Mouse (Mus musculus) midbrain, embryonic 16.5 days (tissue): Measurements from ENCODE around the gene Clca2. TPM values are rescaled to one million over a fixed set of nuclear protein-coding genes. Genes with fewer than 3 reads are reported as not detected.

Source experiments
- ATAC-seq: fragments of 200-750 bp; cut with Nextera tagmentation; 2 replicates; pipeline ENCODE4 v1.8.0; 2017; ENCODE audit warnings: moderate TSS enrichment
- H3K27ac ChIP-seq: fragments of 300-500 bp; sonication (generic); 2 replicates; pipeline ENCODE4 v1.5.1; 2014; ENCODE audit warnings: mild to moderate bottlenecking, low read length, mixed read lengths
- H3K27me3 ChIP-seq: fragments of 300-500 bp; sonication (generic); 2 replicates; pipeline ENCODE4 v1.6.1; 2014; ENCODE audit warnings: low read depth, low read length, mixed read lengths; ENCODE audit not compliant: control insufficient read depth, insufficient read depth
- H3K36me3 ChIP-seq: fragments of 300-500 bp; sonication (generic); 2 replicates; pipeline ENCODE4 v1.6.1; 2014; ENCODE audit warnings: mild to moderate bottlenecking, low read length, moderate library complexity, mixed read lengths; ENCODE audit not compliant: control insufficient read depth, insufficient read depth
- H3K4me1 ChIP-seq: fragments of 300-500 bp; sonication (generic); 2 replicates; pipeline ENCODE4 v1.6.1; 2014; ENCODE audit warnings: mild to moderate bottlenecking, low read length, mixed read lengths; ENCODE audit not compliant: control insufficient read depth, insufficient read depth
- H3K4me2 ChIP-seq: fragments of 300-500 bp; sonication (generic); 2 replicates; pipeline ENCODE4 v1.6.1; 2014; ENCODE audit warnings: mild to moderate bottlenecking, low read length, mixed read lengths
- H3K4me3 ChIP-seq: fragments of 300-500 bp; sonication (generic); 2 replicates; pipeline ENCODE4 v1.5.1; 2014; ENCODE audit warnings: low read depth, mild to moderate bottlenecking, low read length, moderate library complexity, mixed read lengths
- H3K9ac ChIP-seq: fragments of 300-500 bp; sonication (generic); 2 replicates; pipeline ENCODE4 v1.6.1; 2014; ENCODE audit warnings: low read depth, low read length, mixed read lengths
- H3K9me3 ChIP-seq: fragments of 300-500 bp; sonication (generic); replicated peaks from 2 replicates; pipeline ENCODE4 v1.6.1; 2014; ENCODE audit warnings: mild to moderate bottlenecking, low read length, mixed read lengths; ENCODE audit not compliant: control insufficient read depth, poor library complexity, severe bottlenecking
- WGBS: fragments of 180-500 bp; shearing (Covaris S2); extraction: QIAGEN DNeasy Blood & Tissue Kit; methylation state at CpG from one replicate; pipeline ENCODE4 v1.1.7; 2014; 5-methylcytosine and 5-hydroxymethylcytosine counted together
- polyA plus RNA-seq: library from polyadenylated mRNA; unstranded; fragments of >200 nt; fragmentation: Nextera tagmentation; extraction: Ambion mirVana; gene quantifications from 2 replicates; pipeline ENCODE4 v1.2.1, GENCODE M21; 2015

Gene Clca2
- polyA plus RNA-seq, 1 experiment from 2014 or later, result 0.10 TPM

DNA sequence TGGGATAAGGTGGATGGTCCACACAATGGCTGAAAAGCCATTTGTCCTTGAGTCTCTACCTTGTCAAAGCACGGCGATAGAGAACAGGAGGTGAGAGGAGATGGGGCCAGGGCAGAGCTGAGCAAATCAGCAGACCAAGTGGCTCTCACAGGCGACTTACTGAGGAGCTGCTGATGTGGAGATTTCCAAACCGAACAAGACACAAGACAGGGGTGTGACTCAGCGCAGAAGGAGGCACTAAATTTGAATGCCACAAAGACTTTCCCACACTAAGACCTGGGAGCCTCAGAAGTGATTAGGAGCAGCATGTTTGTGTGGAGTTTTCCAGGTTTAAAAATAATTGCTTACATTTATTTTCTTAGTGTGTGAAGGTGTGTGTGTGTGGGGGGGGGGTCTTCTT, 4.5 kb upstream of the Clca2 start:
- H3K4me1 ChIP-seq, result no peaks in the 10 kb centered on the region
- no peak overlapping the region for H3K27ac ChIP-seq
- no peaks in the 10 kb centered on the region for H3K27me3 ChIP-seq
- no peak overlapping the region for H3K4me2 ChIP-seq
- ATAC-seq, result no peak
- no peaks in the 10 kb centered on the region for H3K9me3 ChIP-seq
- H3K9ac ChIP-seq, result no peak overlapping the region
- H3K36me3 ChIP-seq, result no peaks in the 10 kb centered on the region
- no peak overlapping the region for H3K4me3 ChIP-seq
- 74% methylated on average over 5 of the region's 5 CpGs for WGBS

DNA sequence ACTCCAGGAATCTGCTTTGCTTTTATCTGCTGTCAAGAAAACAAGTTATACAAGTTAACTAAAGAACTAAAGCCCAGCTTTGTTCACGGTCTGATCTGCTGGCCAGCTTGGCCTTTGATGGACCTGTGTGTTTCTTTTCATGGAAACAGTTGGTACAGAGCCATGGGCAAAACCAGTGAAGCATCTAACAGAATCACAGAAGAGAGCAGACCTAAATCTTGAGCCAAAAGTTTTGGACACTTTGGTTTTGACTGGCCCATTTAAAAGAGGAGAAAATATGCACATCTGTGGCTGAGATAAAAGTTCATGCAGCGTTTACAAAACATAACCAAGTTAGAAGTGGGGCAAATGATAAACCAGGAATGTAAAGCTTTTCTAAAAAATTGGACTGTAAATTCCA, 4.1 kb upstream of the Clca2 start:
- 81% methylated on average over 2 of the region's 2 CpGs for WGBS
- H3K4me3 ChIP-seq, result no peak overlapping the region
- no peaks in the 10 kb centered on the region for H3K27me3 ChIP-seq
- H3K4me1 ChIP-seq, result no peaks in the 10 kb centered on the region
- ATAC-seq, result no peak
- no peaks in the 10 kb centered on the region for H3K9me3 ChIP-seq
- H3K27ac ChIP-seq, result no peak overlapping the region
- H3K4me2 ChIP-seq, result no peak overlapping the region
- H3K36me3 ChIP-seq, result no peaks in the 10 kb centered on the region
- H3K9ac ChIP-seq, result no peak overlapping the region

DNA sequence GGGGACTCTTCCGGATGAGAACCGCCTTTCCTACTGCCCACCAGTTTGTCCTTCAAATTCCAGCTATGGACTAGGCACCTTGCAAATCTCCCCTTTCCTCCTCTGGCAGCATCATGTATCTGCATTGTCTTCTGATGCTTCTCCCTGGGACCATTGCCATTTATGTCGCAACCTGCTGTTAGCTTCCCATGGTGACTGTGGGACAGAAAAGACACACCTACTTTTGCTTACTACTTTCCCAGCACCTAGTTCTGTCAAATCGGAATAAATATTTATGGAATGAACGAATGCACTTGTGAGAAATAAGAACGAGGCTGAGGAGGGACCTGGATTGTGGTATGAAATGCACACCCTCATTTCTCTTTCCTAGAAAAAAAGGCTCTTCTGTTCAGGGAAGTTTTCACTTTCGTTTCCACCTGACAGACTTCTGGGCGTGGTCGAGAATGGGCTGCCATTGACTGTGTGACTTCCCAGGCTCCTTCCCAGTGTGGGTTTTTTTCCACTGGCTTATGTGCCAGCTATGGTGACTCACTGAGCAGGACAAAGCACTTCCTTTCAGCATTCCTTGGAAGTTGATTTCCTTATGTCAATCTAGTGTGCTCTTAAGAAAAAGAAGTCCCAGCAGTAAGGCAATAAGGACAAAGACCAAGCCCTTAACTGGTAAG, 2.8 kb upstream of the Clca2 start:
- H3K9me3 ChIP-seq, result no peaks in the 10 kb centered on the region
- H3K27ac ChIP-seq, result no peak overlapping the region
- no peak overlapping the region for H3K4me2 ChIP-seq
- H3K27me3 ChIP-seq, result no peaks in the 10 kb centered on the region
- H3K4me3 ChIP-seq, result no peak overlapping the region
- no peak for ATAC-seq
- 86% methylated on average over 9 of the region's 9 CpGs for WGBS
- H3K4me1 ChIP-seq, result no peaks in the 10 kb centered on the region
- no peaks in the 10 kb centered on the region for H3K36me3 ChIP-seq
- H3K9ac ChIP-seq, result no peak overlapping the region

DNA sequence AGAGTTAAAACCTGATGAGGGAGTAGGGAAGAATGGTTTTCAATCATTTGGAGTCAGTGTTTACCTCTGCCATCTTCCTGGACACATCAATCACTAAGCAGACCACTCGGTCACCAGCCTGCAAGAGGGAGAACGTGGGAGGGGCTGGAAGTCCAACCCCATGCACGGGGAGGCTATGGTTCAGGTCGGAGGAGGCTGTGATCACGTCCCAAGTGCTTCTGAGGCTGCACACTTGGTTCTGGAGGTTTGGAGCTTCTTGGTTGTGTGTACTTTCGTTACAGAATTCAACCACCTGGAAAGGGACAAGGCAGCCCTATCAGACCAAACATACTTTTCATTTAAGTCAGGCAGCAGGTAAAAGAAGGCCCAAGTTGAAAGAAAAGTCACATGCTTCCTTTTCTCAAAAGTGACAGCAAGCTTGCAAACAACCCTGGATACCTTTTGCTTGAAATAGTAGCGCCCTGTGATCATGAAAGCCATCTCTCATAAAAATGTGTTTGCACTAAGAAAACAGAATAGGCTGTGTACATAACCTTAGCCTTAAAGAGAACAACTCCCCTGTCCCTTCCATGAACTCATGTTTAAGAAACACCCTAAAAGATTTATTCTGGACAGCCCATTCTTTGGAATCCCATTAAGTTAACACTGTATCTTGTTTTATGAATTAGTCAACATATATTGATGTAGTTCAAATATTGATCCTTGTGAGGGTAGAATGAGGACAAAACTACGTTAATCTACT, 11.2 kb downstream of the Clca2 start:
- no peak for ATAC-seq
- H3K27ac ChIP-seq, result no peak overlapping the region
- no peak overlapping the region for H3K4me2 ChIP-seq
- no peaks in the 10 kb centered on the region for H3K9me3 ChIP-seq
- no peak overlapping the region for H3K4me3 ChIP-seq
- no peaks in the 10 kb centered on the region for H3K36me3 ChIP-seq
- no peaks in the 10 kb centered on the region for H3K27me3 ChIP-seq
- H3K9ac ChIP-seq, result no peak overlapping the region
- no peaks in the 10 kb centered on the region for H3K4me1 ChIP-seq
- WGBS, result 77% methylated on average over 8 of the region's 8 CpGs

DNA sequence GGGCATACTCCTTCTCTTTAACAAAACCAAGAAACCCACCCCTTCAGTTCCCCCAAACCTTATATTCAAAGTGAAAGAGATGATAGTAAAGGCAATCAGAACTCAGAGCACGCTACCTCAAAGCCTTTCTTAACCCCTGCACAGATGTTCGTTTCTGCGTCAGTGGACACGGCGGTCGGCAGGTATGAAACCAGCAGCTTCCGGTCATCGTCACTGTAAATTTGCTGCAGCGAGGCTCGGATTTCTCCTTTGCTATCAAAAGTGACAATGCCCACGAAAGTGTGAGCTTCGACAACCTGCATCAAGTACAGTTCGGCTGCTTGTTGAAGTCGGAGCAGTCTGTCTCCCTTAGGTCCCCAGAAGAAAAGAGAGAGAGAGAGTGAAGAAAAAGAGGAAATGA, 13.1 kb downstream of the Clca2 start:
- no peak overlapping the region for H3K9ac ChIP-seq
- H3K27me3 ChIP-seq, result no peaks in the 10 kb centered on the region
- no peak for ATAC-seq
- no peaks in the 10 kb centered on the region for H3K9me3 ChIP-seq
- H3K36me3 ChIP-seq, result no peaks in the 10 kb centered on the region
- no peak overlapping the region for H3K27ac ChIP-seq
- WGBS, result 97% methylated on average over 14 of the region's 14 CpGs
- H3K4me2 ChIP-seq, result no peak overlapping the region
- H3K4me1 ChIP-seq, result no peaks in the 10 kb centered on the region
- no peak overlapping the region for H3K4me3 ChIP-seq

DNA sequence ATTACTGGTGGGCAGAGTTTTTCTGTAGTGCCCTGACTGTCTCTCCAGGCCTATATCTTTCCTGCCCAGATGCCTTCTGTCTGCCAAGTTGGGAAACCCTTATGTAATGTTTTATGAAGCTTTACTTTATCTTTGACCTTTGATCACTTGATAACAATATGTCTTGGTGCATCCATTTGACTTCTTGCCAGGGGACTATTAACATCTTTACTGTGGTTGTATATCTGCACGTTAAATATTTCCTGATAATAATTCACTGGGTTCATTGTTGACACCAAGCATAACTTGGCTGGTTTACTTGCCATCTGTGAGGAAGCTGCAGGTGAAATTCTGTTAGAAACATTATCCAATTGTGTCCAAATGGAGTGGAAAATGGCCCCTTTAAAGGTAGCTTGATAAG, 16.2 kb downstream of the Clca2 start:
- H3K4me3 ChIP-seq, result no peak overlapping the region
- no peaks in the 10 kb centered on the region for H3K27me3 ChIP-seq
- H3K4me2 ChIP-seq, result no peak overlapping the region
- H3K9me3 ChIP-seq, result no peaks in the 10 kb centered on the region
- H3K36me3 ChIP-seq, result no peaks in the 10 kb centered on the region
- no peak overlapping the region for H3K27ac ChIP-seq
- no peak overlapping the region for H3K9ac ChIP-seq
- no peak for ATAC-seq
- 92% methylated on average over 1 of the region's 1 CpGs for WGBS
- no peaks in the 10 kb centered on the region for H3K4me1 ChIP-seq

DNA sequence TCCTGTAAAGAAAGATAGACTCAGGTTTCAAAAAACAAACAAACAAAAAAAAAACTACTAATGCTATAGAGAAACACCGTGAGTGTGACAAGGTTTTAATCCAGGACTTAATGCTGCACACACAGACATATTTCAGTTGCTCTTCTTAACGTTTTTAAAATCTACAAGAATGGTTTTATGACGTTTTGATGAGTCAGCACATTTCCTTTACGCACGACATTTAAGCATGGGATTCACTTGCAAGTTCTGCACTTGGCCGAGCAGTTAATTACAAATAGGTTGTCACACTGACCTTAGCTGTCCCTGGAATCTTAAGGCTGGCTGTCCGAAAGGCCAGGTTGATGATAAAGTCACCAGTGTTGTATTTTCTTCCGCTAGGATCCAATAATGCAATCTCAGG, 18.3 kb downstream of the Clca2 start:
- Histone ChIP-seq H3K4me1 (no peaks in the 10 kb centered on the region), H3K4me3 (no peak overlapping the region), H3K36me3 (no peaks in the 10 kb centered on the region), H3K9ac (no peak overlapping the region), H3K27ac (no peak overlapping the region), H3K4me2 (no peak overlapping the region), H3K27me3 (no peaks in the 10 kb centered on the region), H3K9me3 (no peaks in the 10 kb centered on the region)
- WGBS, result 82% methylated on average over 8 of the region's 8 CpGs
- ATAC-seq, result no peak

DNA sequence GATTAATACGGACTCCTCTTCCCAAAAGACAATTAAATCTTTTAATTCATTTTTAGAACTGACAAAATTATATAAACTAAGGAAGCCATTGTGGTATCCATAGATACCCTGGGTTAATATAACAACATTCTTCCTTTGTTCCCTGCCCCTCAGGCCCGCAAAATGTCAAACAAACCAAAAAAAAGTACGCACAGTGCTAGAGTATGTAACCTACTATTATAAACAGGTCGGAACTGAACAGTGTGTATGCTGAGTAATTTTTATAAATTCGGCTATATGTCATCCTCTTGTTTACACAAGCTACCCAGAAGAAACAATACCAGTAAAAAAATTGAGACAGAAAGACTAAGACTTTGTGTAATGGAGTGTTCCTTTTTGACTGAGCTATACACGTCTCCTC, 20.8 kb downstream of the Clca2 start:
- 87% methylated on average over 6 of the region's 6 CpGs for WGBS
- Histone ChIP-seq H3K27ac (no peak overlapping the region), H3K4me1 (no peaks in the 10 kb centered on the region), H3K9ac (no peak overlapping the region), H3K27me3 (no peaks in the 10 kb centered on the region), H3K36me3 (no peaks in the 10 kb centered on the region), H3K9me3 (no peaks in the 10 kb centered on the region), H3K4me3 (no peak overlapping the region), H3K4me2 (no peak overlapping the region)
- no peak for ATAC-seq

DNA sequence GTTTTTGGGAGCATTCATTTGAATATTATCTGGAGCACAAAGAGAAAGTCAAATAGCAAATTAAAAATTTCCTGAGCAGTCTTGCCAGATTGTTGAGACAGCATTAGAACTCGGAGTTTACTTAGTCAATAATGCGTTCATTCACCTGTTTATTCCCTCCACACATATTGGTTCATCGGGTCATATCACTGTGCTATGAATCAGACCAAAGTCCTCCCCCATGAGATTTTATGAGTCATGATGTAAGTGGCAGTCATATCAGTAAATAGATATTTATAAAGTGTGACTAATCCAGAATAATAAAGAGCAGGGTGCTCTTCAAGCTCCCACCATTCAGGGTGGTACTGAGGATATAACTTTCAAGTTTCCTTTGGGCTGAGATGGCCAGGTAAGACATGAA, 26.9 kb downstream of the Clca2 start:
- H3K4me1 ChIP-seq, result no peaks in the 10 kb centered on the region
- H3K9ac ChIP-seq, result no peak overlapping the region
- no peak for ATAC-seq
- no peaks in the 10 kb centered on the region for H3K9me3 ChIP-seq
- WGBS, result 95% methylated on average over 3 of the region's 3 CpGs
- no peak overlapping the region for H3K4me2 ChIP-seq
- H3K27me3 ChIP-seq, result no peaks in the 10 kb centered on the region
- no peak overlapping the region for H3K4me3 ChIP-seq
- no peaks in the 10 kb centered on the region for H3K36me3 ChIP-seq
- no peak overlapping the region for H3K27ac ChIP-seq
